Mouse (Mus musculus): ENCODE results near the gene Ydjc. TPM values are rescaled to one million over a fixed set of nuclear protein-coding genes. Genes with fewer than 3 reads are reported as not detected.

The Ydjc gene
- total and polyA plus RNA-seq, 2 experiments from 2014 or later, result 1.1 to 2.4 TPM

GRCm38 (mm10) chr16:17131191-17132088 is 13.0 kb upstream of the Ydjc start:
- WGBS, result 3% methylated on average over 43 of the region's 43 CpGs
- no peaks in the 10 kb centered on the region for H3K9me3 ChIP-seq (replicated peaks; ENCODE audit: control insufficient read depth, low read length)
- H3K4me3 ChIP-seq (ENCODE audit: low read depth, low read length), result peak overlapping the region; percentile 65
- DNase-seq (ENCODE audit: low spot score) (no peak), ATAC-seq (ENCODE audit: insufficient read depth, low read depth) (no peak)
- no peaks in the 10 kb centered on the region for H3K36me3 ChIP-seq (replicated peaks; ENCODE audit: control insufficient read depth, insufficient read depth, low read length)
- peaks cover 5% of the 10 kb centered on the region; the same call in 1 of the 2 replicates for H3K4me1 ChIP-seq (ENCODE audit: control insufficient read depth, insufficient read depth)
- H3K27ac ChIP-seq (ENCODE audit: low read depth), result no peak overlapping the region
- peak overlapping the region; percentile 5; the same call in 1 of the 2 replicates for H3K9ac ChIP-seq (replicated peaks; ENCODE audit: low read depth, low read length)
- TF ChIP-seq EP300 (IDR thresholded peaks at IDR 0.05; ENCODE audit: low read depth) (no peak), CTCF (IDR thresholded peaks at IDR 0.05; ENCODE audit: low read depth) (no peak)
- no peaks in the 10 kb centered on the region for H3K27me3 ChIP-seq (ENCODE audit: control insufficient read depth, insufficient read depth, low read length)
- peak overlapping the region; percentile 78 for H3K4me2 ChIP-seq (ENCODE audit: low read depth, low read length)

- peak; percentile 77; the same call in 1 of the 2 replicates for TF ChIP-seq EP300 (IDR thresholded peaks at IDR 0.05; ENCODE audit: low read depth)
- peak; percentile 24; the same call in 1 of the 2 replicates for TF ChIP-seq CTCF (IDR thresholded peaks at IDR 0.05; ENCODE audit: low read depth)
- Histone ChIP-seq H3K27ac (ENCODE audit: low read depth) (no peak within 1 kb of the TSS), H3K4me2 (ENCODE audit: low read depth, low read length) (peak within 1 kb of the TSS; percentile 78), H3K27me3 (ENCODE audit: control insufficient read depth, insufficient read depth, low read length) (no peaks in the 10 kb centered on the region), H3K36me3 (replicated peaks; ENCODE audit: control insufficient read depth, insufficient read depth, low read length) (no peaks in the 10 kb centered on the region), H3K4me1 (ENCODE audit: control insufficient read depth, insufficient read depth) (peaks cover 5% of the 10 kb centered on the region; the same call in 1 of the 2 replicates), H3K9ac (replicated peaks; ENCODE audit: low read depth, low read length) (peak within 1 kb of the TSS; percentile 5; the same call in 1 of the 2 replicates), H3K4me3 (ENCODE audit: low read depth, low read length) (peak within 1 kb of the TSS; percentile 65), H3K9me3 (replicated peaks; ENCODE audit: control insufficient read depth, low read length) (no peaks in the 10 kb centered on the region)
- ATAC-seq (ENCODE audit: insufficient read depth, low read depth) (peak; percentile 99), DNase-seq (ENCODE audit: low spot score) (peak; percentile 97)
- 1% methylated on average over 47 of the region's 47 CpGs for WGBS
Measured at GRCm38 (mm10) chr16:17132089-17132905, 12.1 kb upstream of the Ydjc start, which contains the start of gene Sdf2l1. Sdf2l1 (minus strand) TSS chr16:17132383.

GRCm38 (mm10) chr16:17132906-17133200 is 11.6 kb upstream of the Ydjc start:
- Histone ChIP-seq H3K4me2 (ENCODE audit: low read depth, low read length) (peak overlapping the region; percentile 78), H3K27me3 (ENCODE audit: control insufficient read depth, insufficient read depth, low read length) (no peaks in the 10 kb centered on the region), H3K4me1 (ENCODE audit: control insufficient read depth, insufficient read depth) (peaks cover 5% of the 10 kb centered on the region; the same call in 1 of the 2 replicates), H3K36me3 (replicated peaks; ENCODE audit: control insufficient read depth, insufficient read depth, low read length) (no peaks in the 10 kb centered on the region), H3K27ac (ENCODE audit: low read depth) (no peak overlapping the region), H3K4me3 (ENCODE audit: low read depth, low read length) (peak overlapping the region; percentile 65), H3K9ac (replicated peaks; ENCODE audit: low read depth, low read length) (no peak overlapping the region), H3K9me3 (replicated peaks; ENCODE audit: control insufficient read depth, low read length) (no peaks in the 10 kb centered on the region)
- DNase-seq (ENCODE audit: low spot score) (no peak), ATAC-seq (ENCODE audit: insufficient read depth, low read depth) (no peak)
- TF ChIP-seq EP300 (IDR thresholded peaks at IDR 0.05; ENCODE audit: low read depth) (no peak), CTCF (IDR thresholded peaks at IDR 0.05; ENCODE audit: low read depth) (no peak)
- WGBS, result 36% methylated on average over 7 of the region's 7 CpGs

- H3K27ac ChIP-seq (ENCODE audit: low read depth), result no peak overlapping the region
- H3K4me2 ChIP-seq (ENCODE audit: low read depth, low read length), result no peak overlapping the region
- no peaks in the 10 kb centered on the region for H3K36me3 ChIP-seq (replicated peaks; ENCODE audit: control insufficient read depth, insufficient read depth, low read length)
- DNase-seq (ENCODE audit: low spot score) (no peak), ATAC-seq (ENCODE audit: insufficient read depth, low read depth) (no peak)
- no peaks in the 10 kb centered on the region for H3K4me1 ChIP-seq (ENCODE audit: control insufficient read depth, insufficient read depth)
- TF ChIP-seq CTCF (IDR thresholded peaks at IDR 0.05; ENCODE audit: low read depth) (no peak), EP300 (IDR thresholded peaks at IDR 0.05; ENCODE audit: low read depth) (no peak)
- no peaks in the 10 kb centered on the region for H3K9me3 ChIP-seq (replicated peaks; ENCODE audit: control insufficient read depth, low read length)
- H3K27me3 ChIP-seq (ENCODE audit: control insufficient read depth, insufficient read depth, low read length), result no peaks in the 10 kb centered on the region
- H3K9ac ChIP-seq (replicated peaks; ENCODE audit: low read depth, low read length), result no peak overlapping the region
- WGBS, result 80% methylated on average over 15 of the region's 15 CpGs
- no peak overlapping the region for H3K4me3 ChIP-seq (ENCODE audit: low read depth, low read length)
Measured at GRCm38 (mm10) chr16:17137355-17137754, 7.1 kb upstream of the Ydjc start.

- Histone ChIP-seq H3K4me2 (ENCODE audit: low read depth, low read length) (peak within 1 kb of the TSS; percentile 95), H3K27me3 (ENCODE audit: control insufficient read depth, insufficient read depth, low read length) (no peaks in the 10 kb centered on the region), H3K36me3 (replicated peaks; ENCODE audit: control insufficient read depth, insufficient read depth, low read length) (0 out of 2 replicates have a peak, but pooled peaks cover 5% of the 10 kb centered on the region), H3K9ac (replicated peaks; ENCODE audit: low read depth, low read length) (0 out of 2 replicates have a peak within 1 kb of the TSS, but pooled peaks have one; percentile 19), H3K4me1 (ENCODE audit: control insufficient read depth, insufficient read depth) (peaks cover 14% of the 10 kb centered on the region), H3K9me3 (replicated peaks; ENCODE audit: control insufficient read depth, low read length) (no peaks in the 10 kb centered on the region), H3K4me3 (ENCODE audit: low read depth, low read length) (peak within 1 kb of the TSS; percentile 58), H3K27ac (ENCODE audit: low read depth) (no peak within 1 kb of the TSS)
- peak; percentile 88 for ATAC-seq (ENCODE audit: insufficient read depth, low read depth)
- TF ChIP-seq EP300 (IDR thresholded peaks at IDR 0.05; ENCODE audit: low read depth) (no peak), CTCF (IDR thresholded peaks at IDR 0.05; ENCODE audit: low read depth) (peak; percentile 62)
- peak; percentile 86 for DNase-seq (ENCODE audit: low spot score)
- under 1% methylated on average over 34 of the region's 34 CpGs for WGBS
Measured at GRCm38 (mm10) chr16:17146772-17147235, 2.4 kb downstream of the Ydjc start, which contains the start of gene Ccdc116. Ccdc116 (minus strand) TSS chr16:17147229.

Data from heart, postnatal 0 days (tissue).